Mouse (Mus musculus) cerebellum, adult 11-12 months (tissue): Measurements from ENCODE around the gene Ercc6l2.

Source experiments
- DNase-seq: peaks from one replicate; pipeline ENCODE4 v3.0.0; 2022

Gene Ercc6l2

GRCm38 (mm10) chr13:63814746-63815681 lies at the start of gene Ercc6l2:
TSS of gene Ercc6l2 (plus strand) at chr13:63815240.
- DNase-seq, result peak; percentile 99

GRCm38 (mm10) chr13:63766065-63766464 lies 49.0 kb upstream of the Ercc6l2 start:
- no peak for DNase-seq

GRCm38 (mm10) chr13:63771009-63771408 lies 44.0 kb upstream of the Ercc6l2 start:
- no peak for DNase-seq

- DNase-seq, result no peak
Measured at GRCm38 (mm10) chr13:63778925-63779324, 36.1 kb upstream of the Ercc6l2 start.

- DNase-seq, result peak; percentile 4
Measured at GRCm38 (mm10) chr13:63779376-63780291, 35.4 kb upstream of the Ercc6l2 start.

- no peak for DNase-seq
Measured at GRCm38 (mm10) chr13:63792234-63792831, 22.7 kb upstream of the Ercc6l2 start.

- DNase-seq, result no peak
Measured at GRCm38 (mm10) chr13:63793345-63794308, 21.4 kb upstream of the Ercc6l2 start.

GRCm38 (mm10) chr13:63798677-63799076 lies 16.4 kb upstream of the Ercc6l2 start:
- no peak for DNase-seq

GRCm38 (mm10) chr13:63799940-63800339 lies 15.1 kb upstream of the Ercc6l2 start:
- no peak for DNase-seq

- DNase-seq, result no peak
Measured at GRCm38 (mm10) chr13:63801289-63801688, 13.8 kb upstream of the Ercc6l2 start.

GRCm38 (mm10) chr13:63807233-63807632 lies 7.8 kb upstream of the Ercc6l2 start:
- no peak for DNase-seq

GRCm38 (mm10) chr13:63807979-63808378 lies 7.1 kb upstream of the Ercc6l2 start:
- DNase-seq, result no peak

GRCm38 (mm10) chr13:63811477-63811876 lies 3.6 kb upstream of the Ercc6l2 start:
- no peak for DNase-seq

GRCm38 (mm10) chr13:63815931-63816330 lies 891 bp downstream of the Ercc6l2 start:
- DNase-seq, result no peak

- DNase-seq, result no peak
Measured at GRCm38 (mm10) chr13:63845758-63846157, 30.7 kb downstream of the Ercc6l2 start.

GRCm38 (mm10) chr13:63850308-63851011 lies 35.4 kb downstream of the Ercc6l2 start:
- no peak for DNase-seq

- no peak for DNase-seq
Measured at GRCm38 (mm10) chr13:63872585-63873282, 57.7 kb downstream of the Ercc6l2 start.

GRCm38 (mm10) chr13:63877138-63877537 lies 62.1 kb downstream of the Ercc6l2 start:
- DNase-seq, result no peak

GRCm38 (mm10) chr13:63879105-63879863 lies 64.2 kb downstream of the Ercc6l2 start:
- no peak for DNase-seq

GRCm38 (mm10) chr13:63879864-63880141 lies 64.8 kb downstream of the Ercc6l2 start:
- no peak for DNase-seq
